15 mouse cellular contexts compared by ENCODE assay signal in the genomic region with DNA sequence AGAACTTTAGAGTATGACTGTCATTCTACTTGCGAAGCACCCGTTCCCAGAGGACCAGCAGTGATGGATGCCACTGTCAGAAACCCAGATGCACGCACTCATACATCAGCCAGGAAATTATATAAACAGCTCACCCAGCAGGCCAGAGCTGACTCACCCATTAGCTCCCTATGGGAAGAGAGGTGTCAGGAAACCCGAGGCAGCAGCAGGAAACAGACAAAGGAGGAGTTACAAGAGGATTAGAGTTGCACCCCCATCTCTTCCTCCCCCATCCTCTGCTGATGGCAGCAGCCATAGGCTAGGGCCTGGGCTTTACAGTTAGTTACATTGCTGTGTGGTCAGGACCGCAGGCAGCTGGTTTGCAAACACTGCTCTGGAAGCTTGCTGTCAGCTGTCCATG. TPM values are rescaled to one million over a fixed set of nuclear protein-coding genes. Genes with fewer than 3 reads are reported as not detected.
DNase-seq lines count a peak whose midpoint lies in the region; ATAC-seq and TF ChIP-seq lines count a peak whose summit lies in the region.
"Had no signal": no experiment of that assay in that cellular context is flagged by ENCODE, and none has a peak within 500 bp of the region (broad histone marks: within the 10 kb centered on the region; RNA-seq: fewer than 3 reads in every experiment).

No protein-coding gene starts in this region.

- H3K36me3 ChIP-seq in intestine, embryonic 14.5 days (ENCODE audit: control insufficient read depth, insufficient read depth, low read length), result no peaks in the 10 kb centered on the region
- H3K36me3 ChIP-seq in intestine, postnatal 0 days (ENCODE audit: control insufficient read depth, insufficient read depth), result no peaks in the 10 kb centered on the region
- no peaks in the 10 kb centered on the region for H3K36me3 ChIP-seq in lung, embryonic 16.5 days (ENCODE audit: control insufficient read depth, insufficient read depth, low read length)
- H3K36me3 ChIP-seq in liver, postnatal 0 days (replicated peaks; ENCODE audit: insufficient read depth, low read length), result no peaks in the 10 kb centered on the region
- H3K36me3 ChIP-seq: limb, embryonic 13.5 days; midbrain, embryonic 12.5 days had no signal

- no peak for DNase-seq in intestine, embryonic 14.5 days (ENCODE audit: low spot score)
- no peak for DNase-seq in lung, postnatal 14 days
- peak; percentile 74 for DNase-seq in NIH3T3 (ENCODE audit: low read depth)
- no peak for DNase-seq in liver, postnatal 0 days
- DNase-seq in embryo, embryonic 11 days, result no peak
- DNase-seq: adrenal gland, postnatal 14 days; cerebellum, adult 11-12 months; forebrain, postnatal 0 days; gastrocnemius, postnatal 25 days; kidney, adult 2 months had no signal

- no peak overlapping the region for H3K4me3 ChIP-seq in intestine, embryonic 14.5 days (ENCODE audit: low read depth, low read length)
- H3K4me3 ChIP-seq in intestine, postnatal 0 days (ENCODE audit: low read depth, low read length), result no peak overlapping the region
- no peak overlapping the region for H3K4me3 ChIP-seq in lung, embryonic 16.5 days (ENCODE audit: low read length)
- H3K4me3 ChIP-seq in liver, postnatal 0 days (ENCODE audit: low read depth, low read length), result no peak overlapping the region
- H3K4me3 ChIP-seq: left cerebral cortex, adult 2 months; limb, embryonic 13.5 days; midbrain, embryonic 12.5 days had no signal

- no peak for TF ChIP-seq EP300 in liver, postnatal 0 days (IDR thresholded peaks at IDR 0.05; ENCODE audit: low read depth)

- TF ChIP-seq CTCF in intestine, postnatal 0 days (IDR thresholded peaks at IDR 0.05; ENCODE audit: low read depth), result no peak
- TF ChIP-seq CTCF in liver, postnatal 0 days (IDR thresholded peaks at IDR 0.05; ENCODE audit: low read depth), result no peak

- no peak overlapping the region for H3K4me2 ChIP-seq in intestine, embryonic 14.5 days (ENCODE audit: low read length)
- no peak overlapping the region for H3K4me2 ChIP-seq in intestine, postnatal 0 days (replicated peaks; ENCODE audit: low read depth)
- H3K4me2 ChIP-seq in lung, embryonic 16.5 days (ENCODE audit: low read depth, low read length), result no peak overlapping the region
- no peak overlapping the region for H3K4me2 ChIP-seq in liver, postnatal 0 days (ENCODE audit: low read depth, low read length)
- H3K4me2 ChIP-seq: limb, embryonic 13.5 days; midbrain, embryonic 12.5 days had no signal

- peaks cover 8% of the 10 kb centered on the region for H3K4me1 ChIP-seq in intestine, embryonic 14.5 days (replicated peaks; ENCODE audit: control insufficient read depth, insufficient read depth, low read length)
- H3K4me1 ChIP-seq in intestine, postnatal 0 days (replicated peaks; ENCODE audit: control insufficient read depth, insufficient read depth, low read length), result no peaks in the 10 kb centered on the region
- H3K4me1 ChIP-seq in lung, embryonic 16.5 days (replicated peaks; ENCODE audit: control insufficient read depth, insufficient read depth, low read length), result peaks cover 7% of the 10 kb centered on the region
- no peaks in the 10 kb centered on the region for H3K4me1 ChIP-seq in liver, postnatal 0 days (ENCODE audit: insufficient read depth)

- H3K9me3 ChIP-seq in intestine, embryonic 14.5 days (ENCODE audit: control insufficient read depth, low read length), result no peaks in the 10 kb centered on the region
- H3K9me3 ChIP-seq in intestine, postnatal 0 days (ENCODE audit: control insufficient read depth), result no peaks in the 10 kb centered on the region
- no peaks in the 10 kb centered on the region for H3K9me3 ChIP-seq in lung, embryonic 16.5 days (ENCODE audit: control insufficient read depth, low read length)
- H3K9me3 ChIP-seq in liver, postnatal 0 days (ENCODE audit: low read length), result no peaks in the 10 kb centered on the region
- H3K9me3 ChIP-seq: limb, embryonic 13.5 days; midbrain, embryonic 12.5 days had no signal

- H3K27ac ChIP-seq in intestine, embryonic 14.5 days (ENCODE audit: low read depth), result no peak overlapping the region
- no peak overlapping the region for H3K27ac ChIP-seq in intestine, postnatal 0 days (ENCODE audit: low read depth, low read length)
- peak overlapping the region; percentile 31 for H3K27ac ChIP-seq in lung, embryonic 16.5 days (ENCODE audit: low read length)
- no peak overlapping the region for H3K27ac ChIP-seq in liver, postnatal 0 days (ENCODE audit: low read depth)
- H3K27ac ChIP-seq: left cerebral cortex, adult 2 months; limb, embryonic 13.5 days; midbrain, embryonic 12.5 days had no signal

- no peaks in the 10 kb centered on the region for H3K27me3 ChIP-seq in intestine, embryonic 14.5 days (replicated peaks; ENCODE audit: control insufficient read depth, insufficient read depth, low read length)
- H3K27me3 ChIP-seq in intestine, postnatal 0 days (replicated peaks; ENCODE audit: control insufficient read depth, insufficient read depth, low read length), result no peaks in the 10 kb centered on the region
- H3K27me3 ChIP-seq in lung, embryonic 16.5 days (ENCODE audit: control insufficient read depth, insufficient read depth, low read depth, low read length), result no peaks in the 10 kb centered on the region
- no peaks in the 10 kb centered on the region for H3K27me3 ChIP-seq in liver, postnatal 0 days (ENCODE audit: insufficient read depth, low read length)

- WGBS in intestine, embryonic 14.5 days, result 17% methylated on average over 5 of the region's 5 CpGs
- WGBS in intestine, postnatal 0 days, result 36% methylated on average over 5 of the region's 5 CpGs
- WGBS in lung, embryonic 16.5 days, result 18% methylated on average over 5 of the region's 5 CpGs
- 33% methylated on average over 5 of the region's 5 CpGs for WGBS in liver, postnatal 0 days (ENCODE audit: insufficient replicate concordance)

- ATAC-seq in intestine, embryonic 14.5 days (replicated peaks; ENCODE audit: low FRiP score, low TSS enrichment, low read depth), result 0 out of 2 replicates have a peak, but pooled peaks have one; percentile 25
- no peak for ATAC-seq in intestine, postnatal 0 days
- peak; percentile 91 for ATAC-seq in lung, embryonic 16.5 days (ENCODE audit: low read depth)
- ATAC-seq in liver, postnatal 0 days, result peak; percentile 49; the same call in 1 of the 2 replicates
- ATAC-seq: forebrain, postnatal 0 days had no signal

- no peak overlapping the region for H3K9ac ChIP-seq in intestine, embryonic 14.5 days (ENCODE audit: low read length)
- H3K9ac ChIP-seq in intestine, postnatal 0 days (ENCODE audit: low read depth, low read length), result no peak overlapping the region; the same call in 1 of the 2 replicates
- H3K9ac ChIP-seq in lung, embryonic 16.5 days (ENCODE audit: low read length), result no peak overlapping the region
- H3K9ac ChIP-seq in liver, postnatal 0 days (replicated peaks), result no peak overlapping the region
- H3K9ac ChIP-seq: forebrain, postnatal 0 days; limb, embryonic 13.5 days; midbrain, embryonic 12.5 days had no signal

RNA-seq across cellular contexts. Expression of gene Hps1, which starts 8.5 kb away (rescaled TPM):
- polyA plus RNA-seq in intestine, embryonic 14.5 days (2014; fragmentation: Nextera tagmentation; extraction: Ambion mirVana), result 12.5 and 14.0 TPM in 2 replicates
- 14.9 and 15.6 TPM in 2 replicates for polyA plus RNA-seq in intestine, postnatal 0 days (2015; fragmentation: Nextera tagmentation; extraction: Ambion mirVana)
- polyA plus RNA-seq in lung, embryonic 16.5 days (2015; fragmentation: Nextera tagmentation; extraction: Ambion mirVana), result 16.8 and 17.1 TPM in 2 replicates
- 4.7 and 5.3 TPM in 2 replicates for polyA plus RNA-seq in liver, postnatal 0 days (2015; fragmentation: Nextera tagmentation; extraction: Ambion mirVana)

RNA-seq across cellular contexts. Expression of gene Pyroxd2, which starts 35.7 kb away (rescaled TPM):
- polyA plus RNA-seq in intestine, embryonic 14.5 days (2014; fragmentation: Nextera tagmentation; extraction: Ambion mirVana), result 3.5 and 3.6 TPM in 2 replicates
- polyA plus RNA-seq in intestine, postnatal 0 days (2015; fragmentation: Nextera tagmentation; extraction: Ambion mirVana), result 13.8 and 16.1 TPM in 2 replicates
- polyA plus RNA-seq in lung, embryonic 16.5 days (2015; fragmentation: Nextera tagmentation; extraction: Ambion mirVana), result 6.7 and 6.9 TPM in 2 replicates
- polyA plus RNA-seq in liver, postnatal 0 days (2015; fragmentation: Nextera tagmentation; extraction: Ambion mirVana), result 5.8 and 7.5 TPM in 2 replicates
